Mouse (Mus musculus): ENCODE results near the gene Ptprg.

- TF ChIP-seq CTCF (IDR thresholded peaks at IDR 0.05; ENCODE audit: low read depth) (no peak), EP300 (IDR thresholded peaks at IDR 0.05; ENCODE audit: low read depth) (no peak)
Measured at GRCm38 (mm10) chr14:11965878-11966277, 412.5 kb downstream of the Ptprg start.
